Mouse (Mus musculus) liver, embryonic 14.5 days (tissue): ENCODE data around the gene Gtf2a1.

Experiments used
- CTCF ChIP-seq: IDR thresholded peaks from 2 replicates; pipeline ENCODE4 v1.5.1; 2016; ENCODE audit warnings: antibody characterized with exemption, low read depth, control low read depth
- EP300 ChIP-seq: IDR thresholded peaks from 2 replicates; pipeline ENCODE4 v1.6.1; 2016; ENCODE audit warnings: antibody characterized with exemption, low read depth

- no peak for TF ChIP-seq CTCF
- TF ChIP-seq EP300: no peak
These were observed 47.0 kb upstream of the Gtf2a1 start for GRCm38 (mm10) chr12:91637136-91637909.
